Mouse (Mus musculus) olfactory bulb, adult 2 months (tissue): ENCODE results near the gene Padi6.

Experiments
- CTCF ChIP-seq: fragments of 200-500 bp; IDR thresholded peaks from 2 replicates; pipeline ENCODE4 v1.5.1; 2012; ENCODE audit warnings: low read depth, mild to moderate bottlenecking, low read length, moderate library complexity; ENCODE audit not compliant: insufficient read depth
- POLR2A ChIP-seq: fragments of 200-500 bp; IDR thresholded peaks from 2 replicates; pipeline ENCODE4 v1.6.1; 2012; ENCODE audit warnings: mild to moderate bottlenecking, low read depth, low read length, moderate library complexity; ENCODE audit not compliant: insufficient read depth

GRCm38 (mm10) chr4:140679038-140679437 lies 63.4 kb downstream of the Padi6 start:
- TF ChIP-seq POLR2A (no peak), CTCF (peak; percentile 78)
